Mouse (Mus musculus): ENCODE results near the gene Gm10961. TPM values are rescaled to one million over a fixed set of nuclear protein-coding genes. Genes with fewer than 3 reads are reported as not detected.

The Gm10961 gene
- total RNA-seq (2022), result not detected

DNA sequence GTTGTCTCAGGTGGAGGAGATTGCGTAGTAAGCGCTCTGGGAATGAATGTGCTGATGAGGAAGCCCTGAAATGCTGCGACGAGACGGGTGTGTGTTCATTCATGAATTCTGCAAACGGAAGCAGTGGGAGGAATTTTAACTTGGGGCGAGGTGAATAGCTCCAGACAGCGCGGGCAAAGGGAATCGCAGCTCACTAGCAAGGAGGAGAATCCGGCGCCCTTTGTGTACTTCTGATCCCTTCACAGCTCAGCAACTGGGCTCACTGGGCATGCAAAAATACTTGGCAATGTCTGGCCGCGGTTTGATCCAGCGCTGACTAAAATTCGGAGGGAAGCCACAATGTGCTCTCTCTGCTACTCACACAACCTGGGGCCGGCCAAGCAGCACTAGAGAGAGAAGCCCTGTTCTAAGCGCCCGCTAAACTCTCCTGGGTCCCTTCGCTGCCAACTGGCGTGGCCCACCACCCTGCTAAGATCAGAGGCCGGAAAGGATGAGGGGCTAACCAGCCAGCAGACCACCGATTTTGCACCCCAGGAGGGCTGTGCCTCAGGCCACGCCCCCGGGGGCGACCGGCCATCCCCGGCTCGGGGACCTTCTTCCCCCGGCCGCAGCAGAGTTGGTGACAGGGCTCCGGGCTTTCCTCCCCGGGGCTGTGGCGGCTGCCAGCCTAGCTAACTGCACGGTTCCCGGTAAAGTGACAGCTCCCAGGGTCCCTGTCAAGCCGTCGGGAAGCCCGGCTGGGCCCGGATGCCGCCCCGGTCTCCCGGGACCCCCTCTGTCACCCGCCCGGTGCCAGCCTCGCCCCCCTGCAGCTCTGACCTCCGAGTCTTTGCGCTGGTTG lies at the start of gene Gm10961:
TSS of gene Gm10961 (plus strand) at position 641 of the 841 bp plus-strand sequence.
- peak in 1 of 2 experiments; percentile 15 for DNase-seq (ENCODE audit: low spot score in 2 of 2)

DNA sequence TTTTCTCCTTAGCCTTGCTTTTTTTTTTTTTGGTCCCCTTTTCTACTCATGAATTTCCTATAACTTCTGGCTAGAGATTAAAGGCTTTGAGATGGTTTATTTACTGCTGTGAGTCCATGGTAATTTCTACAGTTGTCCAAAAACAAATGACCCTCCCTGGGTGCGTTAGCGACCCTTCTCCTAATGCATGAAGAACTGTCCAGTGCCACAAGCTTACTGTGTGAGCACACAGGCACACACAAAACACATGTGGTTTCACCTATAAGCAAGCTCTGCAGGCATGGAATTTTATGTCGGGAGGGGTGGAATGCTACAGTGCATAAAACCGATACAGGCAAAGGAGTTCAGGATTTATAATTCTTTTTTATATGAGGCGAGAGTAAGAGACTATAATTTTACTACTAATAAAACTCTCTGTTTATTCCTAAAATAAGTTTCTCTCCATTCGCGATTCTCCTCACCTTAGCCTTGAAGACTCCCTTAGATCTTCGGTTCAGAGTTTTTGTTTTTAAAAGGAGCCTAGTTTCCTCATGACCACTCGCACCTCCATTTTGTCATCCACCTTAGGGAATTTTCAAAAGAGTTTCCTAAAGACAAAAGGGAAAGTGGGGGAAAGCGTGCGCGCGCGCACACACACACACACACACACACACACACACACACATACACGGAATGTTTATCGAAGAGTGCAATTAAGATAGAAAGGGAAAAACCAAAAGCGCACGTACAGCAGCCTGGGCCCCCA lies 48.8 kb upstream of the Gm10961 start:
- no peak for DNase-seq (ENCODE audit: low spot score in 2 of 2)

DNA sequence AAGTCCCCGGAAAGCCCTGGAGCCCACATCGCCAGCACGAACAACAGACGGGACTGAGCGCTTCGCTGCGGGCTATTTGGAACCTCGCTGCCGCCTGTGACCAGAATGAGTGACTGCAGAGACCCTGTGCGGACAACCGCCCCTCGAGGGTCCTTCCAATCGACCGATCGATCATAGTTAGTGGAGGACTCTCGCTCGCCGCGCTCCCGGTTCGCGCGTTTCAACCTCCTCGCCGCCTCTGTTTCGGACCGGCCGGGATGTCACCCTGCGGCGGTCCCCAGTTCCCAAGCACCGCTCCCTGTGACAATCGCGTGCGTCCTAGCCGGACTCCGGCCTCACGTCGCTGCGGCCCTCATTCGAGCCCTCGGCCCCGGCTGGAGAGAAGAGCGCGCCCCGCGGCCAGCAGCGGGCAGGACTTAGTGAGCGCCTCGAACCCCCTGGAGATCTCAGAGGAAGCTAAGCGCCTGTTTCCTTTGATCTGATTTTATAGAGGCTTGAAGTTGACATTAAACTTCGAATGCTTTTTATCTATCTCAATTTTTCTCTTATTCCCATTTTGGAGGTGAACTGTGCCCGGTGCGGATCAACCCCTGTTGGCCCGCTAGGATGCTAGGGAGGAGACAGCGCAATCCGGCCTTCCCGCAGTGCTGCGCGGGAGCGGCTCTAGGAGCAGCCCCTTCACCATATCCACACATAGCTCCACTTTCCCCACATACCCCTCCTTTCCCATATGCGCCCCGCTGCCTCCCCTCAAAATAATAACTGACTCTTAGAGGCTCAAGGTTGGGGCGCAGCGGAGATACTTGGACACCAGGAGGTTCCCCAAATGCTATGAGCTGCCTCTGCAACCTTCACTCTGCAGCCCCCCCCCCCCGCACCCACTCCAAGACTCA lies 48.0 kb upstream of the Gm10961 start:
- no peak for DNase-seq (ENCODE audit: low spot score in 2 of 2)

DNA sequence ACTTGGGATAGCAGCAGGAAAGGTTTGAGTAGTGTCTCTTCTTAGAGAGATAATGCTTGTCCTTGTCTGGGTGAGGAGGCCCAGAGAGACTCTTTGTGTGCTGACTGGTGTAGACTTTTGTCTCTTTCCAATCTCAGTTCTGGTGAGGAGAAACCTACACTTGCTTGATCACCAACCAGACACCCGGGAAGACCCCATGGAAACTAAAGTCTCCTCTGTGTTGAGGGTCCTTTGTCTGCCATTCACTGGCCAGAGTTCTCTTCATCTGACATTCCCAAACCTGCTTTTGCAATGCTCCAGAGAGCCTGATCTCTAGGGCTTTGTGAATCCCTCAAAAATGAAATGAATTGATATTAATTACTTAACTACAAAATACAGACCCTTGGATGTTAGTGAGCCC lies 47.2 kb upstream of the Gm10961 start:
- no peak for DNase-seq (ENCODE audit: low spot score in 2 of 2)

DNA sequence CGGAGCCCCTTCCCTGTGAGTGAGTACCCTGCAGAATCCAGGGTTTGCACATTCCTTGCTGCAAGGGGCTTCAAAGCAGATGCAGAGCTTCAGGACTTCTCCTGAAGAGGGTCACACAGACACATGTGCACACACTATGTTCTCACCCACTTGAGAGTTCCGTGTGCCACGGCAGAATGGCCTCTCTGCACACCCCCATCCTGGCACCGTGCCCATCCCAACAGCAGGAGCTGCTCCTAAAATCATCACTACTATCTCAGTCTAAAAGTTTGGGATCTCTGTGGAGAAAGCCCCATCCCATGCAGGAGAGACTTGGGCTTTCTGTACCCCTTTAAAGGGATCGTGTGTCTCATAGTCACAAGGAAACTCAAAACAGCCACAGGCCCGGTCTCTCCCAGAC lies 44.6 kb upstream of the Gm10961 start:
- DNase-seq (ENCODE audit: low spot score in 2 of 2), result no peak

DNA sequence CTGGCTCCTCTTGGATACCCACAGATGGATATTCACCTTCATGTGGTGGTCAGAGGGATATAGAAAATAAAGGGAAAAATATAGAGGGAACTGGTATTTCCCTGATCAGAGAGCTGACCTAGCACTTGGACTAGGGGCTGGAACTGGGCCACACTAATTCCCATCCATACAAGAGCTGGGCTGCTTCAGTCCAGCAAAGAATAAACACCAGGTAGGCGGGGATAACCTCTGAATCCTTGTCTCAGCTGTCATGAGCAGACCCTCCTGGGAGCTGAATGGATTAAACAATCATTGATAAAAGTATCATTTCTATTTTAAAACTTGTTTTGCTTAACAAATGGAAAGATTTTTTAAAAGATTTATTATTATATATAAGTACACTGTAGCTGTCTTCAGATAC lies 39.5 kb upstream of the Gm10961 start:
- DNase-seq (ENCODE audit: low spot score in 2 of 2), result no peak

DNA sequence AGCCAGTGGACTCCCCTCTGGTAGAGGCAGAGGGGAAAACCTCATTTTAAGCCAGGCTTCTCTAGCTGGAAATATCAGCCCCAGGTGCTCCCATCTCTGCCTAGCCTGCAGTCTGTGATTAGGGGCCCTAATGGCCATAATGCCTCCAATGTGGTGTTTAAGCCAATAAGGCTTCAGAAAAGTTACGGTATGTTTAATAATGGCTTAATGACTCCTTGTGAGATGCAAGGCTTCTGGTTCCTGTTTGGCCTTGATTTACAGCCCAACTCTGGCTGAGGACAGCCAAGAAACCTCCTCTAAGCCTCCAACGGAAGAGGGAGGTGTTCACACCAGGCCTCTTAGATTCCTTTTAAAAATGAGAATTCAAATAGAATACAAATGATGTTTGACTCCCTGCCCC lies 37.5 kb upstream of the Gm10961 start:
- DNase-seq (ENCODE audit: low spot score in 2 of 2), result no peak

DNA sequence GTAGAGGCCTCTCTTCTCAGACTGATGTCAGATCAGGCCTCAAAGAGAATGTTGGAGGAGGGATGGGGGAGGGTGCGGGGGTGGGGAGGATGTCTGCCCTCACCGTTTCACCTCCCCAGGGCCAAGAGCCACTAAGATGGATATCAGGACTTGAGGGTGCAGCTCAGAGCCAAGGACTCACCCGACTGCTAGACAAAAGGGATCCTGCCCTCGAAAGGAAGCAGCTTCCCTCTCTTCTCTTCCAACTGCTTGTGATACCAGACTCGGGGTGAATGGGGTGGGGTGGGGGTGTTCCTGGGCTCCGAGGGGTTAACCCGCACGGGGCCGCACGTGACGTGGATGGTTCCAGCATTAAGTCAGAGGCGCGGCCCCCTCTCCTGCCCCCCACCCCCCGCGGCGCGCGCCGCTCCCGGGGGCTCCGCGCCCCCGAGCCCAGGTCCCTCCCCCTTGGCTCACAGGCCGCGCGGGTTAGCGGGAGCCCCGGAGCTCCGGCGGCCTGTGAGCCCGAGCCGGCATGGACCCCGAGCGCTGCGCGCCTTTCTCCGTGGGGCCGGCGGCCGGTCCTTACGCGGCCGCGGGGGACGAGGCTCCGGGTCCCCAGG lies 36.4 kb upstream of the Gm10961 start, which contains the start of gene Alx3:
TSS of gene Alx3 (plus strand) at position 370 of the 602 bp plus-strand sequence.
- DNase-seq (ENCODE audit: low spot score in 2 of 2), result no peak

DNA sequence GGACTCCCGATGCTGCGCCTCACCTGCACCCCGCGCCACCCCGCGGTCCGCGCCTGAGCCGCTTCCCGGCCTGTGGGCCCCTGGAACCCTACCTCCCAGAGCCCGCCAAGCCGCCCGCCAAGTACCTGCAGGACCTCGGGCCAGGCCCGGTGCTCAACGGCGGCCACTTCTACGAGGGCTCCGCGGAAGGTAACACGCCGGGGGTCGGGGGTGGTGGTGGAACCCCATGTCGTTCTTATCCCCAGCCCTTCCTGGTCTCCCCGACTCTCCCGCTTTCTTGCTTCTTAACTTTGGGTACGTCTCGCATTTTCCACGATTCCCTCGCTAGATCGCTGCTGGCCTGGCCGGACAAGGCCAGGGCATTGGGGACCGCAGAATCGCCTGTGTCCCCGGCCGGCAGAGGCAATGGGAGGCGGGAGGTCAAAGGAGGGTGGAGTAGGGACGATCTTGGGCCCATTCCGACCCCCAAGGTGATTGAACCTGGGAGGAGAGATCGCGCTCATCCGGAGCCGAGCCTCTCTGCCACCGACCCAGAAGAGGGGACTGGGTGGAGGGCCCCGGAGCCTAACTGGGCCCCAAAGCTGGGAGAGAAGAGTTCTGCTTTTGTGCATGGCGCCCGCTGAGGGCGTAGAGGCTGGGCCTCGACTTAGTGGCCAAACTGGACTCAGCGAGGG lies 35.7 kb upstream of the Gm10961 start:
- no peak for DNase-seq (ENCODE audit: low spot score in 2 of 2)

DNA sequence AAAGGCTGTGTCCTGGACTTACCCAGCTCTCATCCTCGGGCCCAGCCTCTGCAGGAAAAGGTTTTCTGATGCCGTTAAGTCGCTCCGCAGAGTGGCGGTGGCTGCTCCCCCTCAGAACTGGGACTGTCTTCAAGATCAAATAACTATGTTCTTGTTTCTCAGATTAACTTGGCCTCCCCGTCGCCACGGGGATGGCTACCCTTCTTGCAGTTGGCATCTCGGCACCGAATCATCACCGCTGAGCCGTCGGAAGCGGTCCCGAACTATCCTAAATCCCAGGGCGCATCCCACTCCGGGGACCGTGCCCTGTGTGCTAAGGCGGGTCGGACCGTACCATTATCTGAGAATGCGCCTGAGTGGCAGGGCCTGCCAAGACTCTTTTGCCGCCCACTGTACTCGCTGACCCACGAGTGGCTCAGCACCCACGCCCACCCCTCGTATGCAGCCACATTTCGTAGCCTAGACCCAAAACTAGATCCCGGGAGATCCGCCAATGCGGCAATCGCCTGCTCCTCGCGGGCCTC lies 35.1 kb upstream of the Gm10961 start:
- no peak for DNase-seq (ENCODE audit: low spot score in 2 of 2)

DNA sequence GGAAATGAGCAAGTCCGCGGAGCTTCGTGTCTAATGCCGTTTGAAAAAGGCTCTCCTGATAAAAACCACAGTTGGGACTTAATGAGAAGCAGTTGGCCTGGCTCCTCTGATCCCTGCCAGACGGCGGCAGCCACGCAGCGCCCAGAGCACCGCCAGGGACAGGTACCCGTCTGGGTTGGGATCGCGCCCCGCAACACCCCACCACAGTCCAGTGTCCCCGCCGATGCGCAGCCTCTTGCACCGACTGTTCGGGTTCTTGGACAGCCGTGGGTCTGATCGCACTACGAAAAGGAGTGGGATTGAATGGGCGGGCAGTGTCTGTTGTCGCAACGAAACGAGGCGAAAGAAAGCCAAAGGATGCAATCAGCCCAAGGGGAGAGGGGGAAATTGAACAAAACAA lies 34.6 kb upstream of the Gm10961 start:
- DNase-seq (ENCODE audit: low spot score in 2 of 2), result no peak

DNA sequence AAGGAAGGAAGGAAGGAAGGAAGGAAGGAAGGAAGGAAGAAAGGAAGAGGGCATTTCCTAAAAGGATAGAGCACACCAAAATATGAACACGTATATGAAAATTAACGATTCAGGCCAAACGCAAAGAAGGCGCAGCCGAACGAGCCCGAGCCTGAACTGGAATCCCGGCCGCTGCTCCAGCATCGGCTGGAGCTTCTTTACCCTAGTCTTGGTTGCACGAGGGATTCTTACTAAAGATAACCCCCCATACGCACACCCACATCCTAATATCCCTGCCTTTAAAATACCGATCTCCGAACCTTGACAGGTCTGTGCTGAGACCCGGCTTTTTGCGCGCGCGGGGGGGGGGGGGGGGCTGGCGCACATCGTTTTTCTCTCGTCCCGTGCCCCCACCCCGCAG lies 34.0 kb upstream of the Gm10961 start:
- no peak for DNase-seq (ENCODE audit: low spot score in 2 of 2)

DNA sequence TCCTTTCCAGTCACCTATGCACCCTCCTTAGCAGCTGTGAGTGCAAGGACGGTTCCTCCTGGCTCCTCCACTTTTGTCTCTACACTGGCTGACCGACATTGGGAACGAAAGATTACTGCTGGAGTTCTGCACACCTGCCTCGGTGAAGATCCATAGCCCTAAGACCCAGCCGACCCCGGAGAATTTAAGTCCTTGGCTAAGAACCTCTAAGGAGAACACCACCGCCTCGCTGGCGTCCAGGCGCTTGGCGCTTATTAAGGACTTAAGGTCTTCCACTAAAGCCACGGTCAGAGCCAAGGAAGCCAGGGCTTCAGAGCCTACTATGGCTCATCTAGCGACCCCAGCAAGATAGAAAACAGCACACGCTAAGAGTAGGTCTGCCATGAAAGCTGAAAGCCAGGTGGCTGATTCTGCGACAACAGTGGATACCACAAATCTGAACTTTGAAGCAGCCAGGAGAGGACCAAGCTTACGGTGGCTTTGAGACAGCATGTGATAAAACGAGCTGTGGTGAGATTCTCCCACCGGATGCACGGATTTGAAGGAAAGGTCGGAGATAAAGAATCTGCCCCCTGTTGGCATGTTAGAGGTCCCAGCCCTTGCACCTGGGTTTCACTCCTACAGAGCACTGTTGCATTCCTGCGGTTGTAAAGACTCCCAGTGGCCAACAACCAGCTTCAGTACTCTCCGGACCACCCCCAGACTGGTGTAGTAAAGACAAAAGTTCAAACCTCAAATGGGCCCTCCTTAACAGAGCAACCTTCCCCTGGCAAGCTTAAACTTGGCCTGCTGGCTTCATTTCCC lies 33.3 kb upstream of the Gm10961 start:
- no peak for DNase-seq (ENCODE audit: low spot score in 2 of 2)

DNA sequence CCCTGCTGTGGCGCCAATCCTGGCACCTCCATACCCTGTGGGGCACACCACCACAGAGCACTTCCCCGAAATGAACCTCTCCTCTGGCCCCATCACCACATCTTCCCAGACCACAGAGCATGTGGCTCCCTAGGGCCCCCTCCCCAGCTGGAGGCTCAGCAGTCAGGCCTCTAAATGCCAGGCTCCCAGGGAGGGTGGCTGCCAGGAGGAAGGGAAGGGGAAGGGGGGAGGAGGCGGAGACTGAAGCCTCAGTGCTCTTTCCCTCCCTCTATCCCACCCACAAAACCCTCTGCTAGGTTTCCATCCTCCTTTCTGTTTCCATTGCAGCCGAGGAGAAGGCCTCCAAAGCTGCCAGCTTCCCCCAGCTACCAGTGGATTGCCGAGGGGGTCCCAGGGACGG lies 31.0 kb upstream of the Gm10961 start:
- DNase-seq (ENCODE audit: low spot score in 2 of 2), result no peak

DNA sequence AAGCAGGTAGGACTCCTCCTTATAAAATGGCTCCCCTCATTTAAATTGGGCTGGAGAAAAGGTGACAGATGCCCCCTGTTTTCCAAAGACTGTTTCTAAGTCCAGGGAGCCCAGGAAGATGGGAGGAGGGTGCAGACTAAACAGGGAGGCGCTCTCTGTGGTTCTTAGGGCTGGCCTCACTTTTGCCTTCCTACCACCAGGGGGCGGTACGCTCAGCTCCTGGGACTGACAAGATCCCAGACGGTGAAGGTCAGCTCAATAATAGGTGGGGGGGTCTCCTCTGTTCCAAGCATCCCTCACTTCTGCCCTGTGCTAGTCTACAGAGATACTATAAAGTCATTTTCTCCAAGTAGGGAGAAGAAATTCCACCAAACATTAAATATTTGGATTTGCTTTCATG lies 25.8 kb upstream of the Gm10961 start:
- DNase-seq (ENCODE audit: low spot score in 2 of 2), result no peak

DNA sequence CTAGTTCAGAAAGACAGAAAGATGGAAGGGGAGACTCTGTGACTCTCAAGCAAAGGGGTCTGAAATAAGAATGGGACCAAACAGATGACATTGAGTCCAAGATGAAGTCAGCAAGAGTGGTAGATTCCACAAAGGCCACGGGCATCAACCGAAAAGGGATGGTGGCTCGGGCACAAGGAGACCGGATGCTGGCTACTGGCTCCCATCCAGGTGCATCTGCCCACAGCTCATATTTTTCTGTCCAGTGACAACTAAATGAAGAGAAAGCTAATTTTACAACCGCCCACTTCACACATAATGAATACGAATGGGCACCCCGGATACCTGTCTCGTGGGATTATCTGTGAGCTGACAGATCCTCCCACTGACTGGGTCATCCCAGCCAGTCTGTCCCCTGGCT lies 23.9 kb upstream of the Gm10961 start:
- DNase-seq (ENCODE audit: low spot score in 2 of 2), result no peak

DNA sequence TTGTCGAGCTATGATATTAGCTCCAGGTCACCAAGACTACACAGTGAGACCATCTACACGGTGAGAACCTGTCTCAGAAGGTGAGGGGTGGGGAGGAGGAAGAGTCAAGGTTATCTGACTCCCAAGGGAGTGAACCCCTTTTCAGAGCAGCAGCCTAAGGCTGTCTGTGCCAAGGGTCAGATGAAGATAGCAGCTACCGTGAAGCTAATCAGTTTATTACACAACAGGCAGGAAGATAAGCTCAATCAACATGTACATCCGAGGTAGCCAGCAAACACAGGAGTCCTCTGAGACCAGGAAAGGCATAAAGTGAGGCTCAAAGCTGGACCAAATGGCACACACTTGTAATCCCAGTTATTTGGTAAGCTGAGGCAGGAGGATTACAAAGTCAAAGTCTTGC lies 22.3 kb upstream of the Gm10961 start:
- DNase-seq (ENCODE audit: low spot score in 2 of 2), result no peak

DNA sequence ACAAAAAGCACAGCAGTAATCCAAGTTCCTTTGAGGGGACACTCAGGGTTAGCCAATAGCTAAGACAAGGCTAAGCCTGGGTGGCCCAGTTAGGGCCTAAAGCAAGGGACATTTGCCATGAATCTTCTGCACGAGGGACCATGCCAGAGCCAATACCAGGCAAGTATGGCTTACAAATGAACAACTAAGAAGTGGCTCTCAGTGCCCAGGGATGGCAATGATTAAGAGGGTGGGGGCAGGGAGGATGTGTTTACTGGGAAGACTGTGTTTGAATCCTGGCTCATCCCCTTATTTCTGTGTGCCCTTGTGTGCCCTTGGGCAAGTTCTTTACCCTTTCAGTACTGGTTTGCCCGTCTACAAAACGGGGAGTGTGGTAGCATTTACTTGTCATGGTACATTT lies 21.7 kb upstream of the Gm10961 start:
- DNase-seq (ENCODE audit: low spot score in 2 of 2), result no peak

DNA sequence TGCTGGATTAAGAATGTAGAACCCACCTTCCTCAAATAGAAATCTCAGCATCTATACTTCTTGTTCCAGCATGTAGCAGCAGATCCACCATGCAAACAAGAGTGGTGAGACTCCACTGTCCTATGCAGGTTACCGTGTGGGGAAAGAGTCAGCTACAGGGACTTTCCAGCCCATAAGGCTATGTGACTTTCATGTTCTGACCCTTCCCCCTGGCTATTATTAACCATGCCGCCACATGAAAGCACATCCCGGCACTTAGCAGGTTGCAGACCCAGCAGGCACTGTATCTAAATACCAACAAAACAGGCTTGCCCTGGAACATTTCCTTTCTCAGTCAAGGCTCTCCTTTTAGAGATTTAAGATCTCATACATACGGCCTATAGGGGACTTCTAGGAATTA lies 19.7 kb upstream of the Gm10961 start:
- DNase-seq (ENCODE audit: low spot score in 2 of 2), result no peak
